Mouse (Mus musculus) liver, adult 2 months (tissue): ENCODE measurements around the gene Pou5f1.

Experiments
- CTCF ChIP-seq: fragments of 200-500 bp; IDR thresholded peaks from 2 replicates; pipeline ENCODE4 v1.5.1; 2011; ENCODE audit warnings: low read depth, low read length, control low read depth
- POLR2A ChIP-seq: fragments of 200-500 bp; IDR thresholded peaks from 2 replicates; pipeline ENCODE4 v1.6.1; 2011; ENCODE audit warnings: low read length, control low read depth; ENCODE audit not compliant: insufficient read depth; ENCODE audit errors: extremely low read depth

- TF ChIP-seq CTCF (no peak), POLR2A (no peak)
Observed at GRCm38 (mm10) chr17:35507556-35508260, 1.9 kb downstream of the Pou5f1 start.
